Mouse (Mus musculus) thymus, adult 18-20 months (tissue): ENCODE data around the gene Arnt.
"Not testable (repeated sequence)": the region's sequence is repeated elsewhere in the genome, so short reads cannot be mapped to it uniquely, and the experiment has no call there.

Experiments used
- DNase-seq, 2 experiments: peaks; one replicate each; pipeline ENCODE4 v3.0.0; 2022; ENCODE audit warnings: mixed read lengths in 2 of 2

The Arnt gene

GRCm38 (mm10) chr3:95529814-95530213 is 95.6 kb downstream of the Arnt start:
- DNase-seq, result no peak

DNA sequence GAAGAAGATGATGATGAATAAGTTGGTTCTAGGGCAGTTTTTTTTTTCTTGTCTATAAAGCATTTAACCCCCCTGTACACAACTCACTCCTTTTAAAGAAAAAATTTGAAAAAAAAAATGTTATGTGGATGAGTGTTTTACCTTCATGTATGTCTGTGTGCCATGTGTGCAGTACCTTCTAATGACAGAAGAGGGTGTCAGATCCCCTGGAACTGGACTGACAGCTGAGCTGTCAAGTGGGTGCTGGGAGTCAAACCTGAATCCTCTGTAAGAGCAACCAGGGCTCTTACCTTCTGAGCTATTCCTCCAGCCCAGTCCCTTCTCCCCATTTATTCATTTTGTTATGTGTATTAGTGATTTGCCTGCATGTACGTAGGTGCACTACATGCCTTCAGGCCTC is 96.8 kb downstream of the Arnt start:
- no peak for DNase-seq

DNA sequence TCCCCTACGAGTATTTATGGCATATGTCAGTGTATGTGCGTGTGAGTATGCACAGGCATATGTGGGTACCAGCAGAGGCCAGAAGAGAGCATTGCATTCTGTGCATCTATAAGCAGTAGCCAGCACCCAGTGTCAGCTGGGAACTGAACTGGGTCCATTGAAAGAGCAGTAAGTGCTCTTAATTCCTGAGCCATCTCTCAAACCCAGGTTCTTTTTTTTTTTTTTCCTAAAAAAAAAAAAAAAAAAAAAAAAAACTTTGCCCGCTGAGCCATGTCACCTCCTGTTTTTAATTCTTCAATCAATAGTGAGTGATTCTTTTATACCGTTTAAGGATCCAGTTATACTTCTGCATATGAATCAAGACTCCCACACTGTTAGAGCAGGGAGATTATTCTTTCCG is 99.2 kb downstream of the Arnt start:
- no peak for DNase-seq

GRCm38 (mm10) chr3:95534927-95535326 is 100.7 kb downstream of the Arnt start:
- DNase-seq, result no peak

DNA sequence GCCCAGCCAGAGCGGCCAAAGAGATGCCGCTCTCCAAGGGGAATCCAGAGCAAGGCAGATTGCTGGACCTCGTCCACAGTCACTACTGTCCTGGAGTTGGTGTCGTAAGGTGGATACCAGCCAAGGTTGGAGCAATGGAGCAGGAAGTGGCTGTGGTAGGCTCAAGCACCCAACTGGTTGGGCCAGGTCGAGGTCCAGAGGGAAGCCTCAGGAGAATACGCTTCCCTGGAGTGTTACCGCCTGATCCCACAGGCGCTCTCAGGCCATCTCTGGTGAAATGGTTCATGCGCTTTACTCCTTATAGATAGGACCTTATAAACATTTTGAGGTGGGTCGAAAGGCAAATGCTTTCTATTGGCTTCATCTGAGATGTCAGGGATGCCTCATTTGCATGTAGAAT is 104.7 kb downstream of the Arnt start:
- DNase-seq, result no peak

GRCm38 (mm10) chr3:95539837-95540236 is 105.6 kb downstream of the Arnt start:
- DNase-seq, result no peak

DNA sequence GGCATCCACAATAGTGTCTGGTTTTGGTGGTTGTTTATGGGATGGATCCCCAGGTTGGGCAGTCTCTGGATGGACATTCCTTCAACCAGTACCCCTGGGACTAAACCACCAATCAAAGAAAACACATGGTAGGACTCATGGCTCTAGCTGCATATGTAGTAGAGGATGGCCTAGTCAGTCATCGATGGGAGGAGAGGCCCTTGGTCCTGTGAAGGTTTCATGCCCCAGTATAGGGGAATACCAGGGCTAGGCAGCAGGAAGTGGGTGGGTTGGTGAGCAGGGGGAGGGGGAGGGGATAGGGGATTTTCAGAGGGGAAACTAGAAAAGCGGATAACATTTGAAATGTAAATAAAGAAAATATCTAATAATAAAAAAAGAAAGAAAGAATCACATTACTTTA is 107.0 kb downstream of the Arnt start:
- not testable (repeated sequence) for DNase-seq

DNA sequence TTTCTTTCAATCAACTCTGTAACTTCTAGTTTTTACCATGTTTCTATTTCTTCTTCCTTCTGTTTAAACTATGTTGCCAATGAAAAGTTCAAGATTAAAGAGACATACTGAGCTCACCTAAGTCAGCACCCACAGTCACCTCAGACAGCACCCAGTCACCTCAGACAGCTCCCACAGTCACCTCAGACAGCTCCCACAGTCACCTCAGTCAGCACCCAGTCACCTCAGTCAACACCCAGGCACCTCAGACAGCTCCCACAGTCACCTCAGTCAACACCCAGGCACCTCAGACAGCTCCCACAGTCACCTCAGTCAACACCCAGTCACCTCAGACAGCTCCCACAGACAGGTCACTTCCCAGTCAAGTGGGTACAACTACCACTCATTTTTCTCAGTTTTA is 108.0 kb downstream of the Arnt start:
- DNase-seq, result no peak

GRCm38 (mm10) chr3:95542981-95543380 is 108.8 kb downstream of the Arnt start:
- no peak for DNase-seq
